11 mouse cellular contexts compared by ENCODE assay signal in genomic region chr17:15381869-15382660, GRCm38 (mm10). TPM values are rescaled to one million over a fixed set of nuclear protein-coding genes. Genes with fewer than 3 reads are reported as not detected.
DNase-seq lines count a peak whose midpoint lies in the region; ATAC-seq and TF ChIP-seq lines count a peak whose summit lies in the region.
"Had no signal": no experiment of that assay in that cellular context is flagged by ENCODE, and none has a peak within 500 bp of the region (broad histone marks: within the 10 kb centered on the region; RNA-seq: fewer than 3 reads in every experiment).

No protein-coding gene starts in this region.

- H3K9ac ChIP-seq in forebrain, embryonic 11.5 days (ENCODE audit: low read length) = peak overlapping the region; percentile 1; the same call in 1 of the 2 replicates
- no peak overlapping the region for H3K9ac ChIP-seq in forebrain, postnatal 0 days
- no peak overlapping the region for H3K9ac ChIP-seq in midbrain, embryonic 12.5 days (replicated peaks)
- H3K9ac ChIP-seq in midbrain, postnatal 0 days (replicated peaks; ENCODE audit: low read length, poor library complexity, severe bottlenecking) = no peak overlapping the region
- H3K9ac ChIP-seq in forebrain, embryonic 14.5 days (ENCODE audit: low read length) = no peak overlapping the region
- H3K9ac ChIP-seq in neural tube, embryonic 11.5 days (ENCODE audit: low read length) = no peak overlapping the region
- H3K9ac ChIP-seq: limb, embryonic 15.5 days had no signal

- no peak for DNase-seq in forebrain, embryonic 11.5 days (ENCODE audit: low spot score)
- DNase-seq in forebrain, postnatal 0 days = no peak
- DNase-seq in midbrain, postnatal 0 days (ENCODE audit: low spot score) = no peak
- peak; percentile 49 for DNase-seq in forebrain, embryonic 14.5 days (ENCODE audit: low spot score)
- DNase-seq in neural tube, embryonic 11.5 days (ENCODE audit: low spot score) = peak; percentile 62
- no peak for DNase-seq in spleen, adult 12 weeks (ENCODE audit: low spot score)
- DNase-seq in right cerebral cortex, postnatal 4 days = no peak
- DNase-seq: cerebellum, postnatal 36 days; kidney, adult 11 months had no signal

- H3K36me3 ChIP-seq in forebrain, embryonic 11.5 days (ENCODE audit: control insufficient read depth, insufficient read depth, low read length) = no peaks in the 10 kb centered on the region
- H3K36me3 ChIP-seq in forebrain, postnatal 0 days (ENCODE audit: insufficient read depth) = no peaks in the 10 kb centered on the region
- H3K36me3 ChIP-seq in midbrain, embryonic 12.5 days = no peaks in the 10 kb centered on the region
- no peaks in the 10 kb centered on the region for H3K36me3 ChIP-seq in midbrain, postnatal 0 days (ENCODE audit: insufficient read depth, low read length)
- H3K36me3 ChIP-seq in forebrain, embryonic 14.5 days (ENCODE audit: control insufficient read depth, insufficient read depth, low read length) = no peaks in the 10 kb centered on the region
- no peaks in the 10 kb centered on the region for H3K36me3 ChIP-seq in neural tube, embryonic 11.5 days (ENCODE audit: control insufficient read depth, insufficient read depth, low read length)
- H3K36me3 ChIP-seq: limb, embryonic 15.5 days had no signal

- peak overlapping the region; percentile 73; the same call in 1 of the 2 replicates for H3K4me2 ChIP-seq in forebrain, embryonic 11.5 days (ENCODE audit: low read depth, low read length, severe bottlenecking)
- no peak overlapping the region for H3K4me2 ChIP-seq in forebrain, postnatal 0 days (ENCODE audit: low read depth)
- H3K4me2 ChIP-seq in midbrain, embryonic 12.5 days (replicated peaks) = peak overlapping the region; percentile 83; the same call in 1 of the 2 replicates
- H3K4me2 ChIP-seq in midbrain, postnatal 0 days (ENCODE audit: low read depth, low read length, poor library complexity, severe bottlenecking) = no peak overlapping the region
- peak overlapping the region; percentile 86 for H3K4me2 ChIP-seq in forebrain, embryonic 14.5 days (ENCODE audit: low read length)
- H3K4me2 ChIP-seq in neural tube, embryonic 11.5 days (ENCODE audit: low read depth) = no peak overlapping the region

- H3K4me1 ChIP-seq in forebrain, embryonic 11.5 days (replicated peaks; ENCODE audit: control insufficient read depth, insufficient read depth, low read length) = peaks cover 44% of the 10 kb centered on the region
- H3K4me1 ChIP-seq in forebrain, postnatal 0 days (ENCODE audit: insufficient read depth) = peaks cover 9% of the 10 kb centered on the region; the same call in 1 of the 2 replicates
- peaks cover 57% of the 10 kb centered on the region for H3K4me1 ChIP-seq in midbrain, embryonic 12.5 days
- H3K4me1 ChIP-seq in midbrain, postnatal 0 days (ENCODE audit: insufficient read depth, low read length) = peaks cover 13% of the 10 kb centered on the region
- H3K4me1 ChIP-seq in forebrain, embryonic 14.5 days (ENCODE audit: control insufficient read depth, insufficient read depth, low read length) = peaks cover 29% of the 10 kb centered on the region
- peaks cover 36% of the 10 kb centered on the region for H3K4me1 ChIP-seq in neural tube, embryonic 11.5 days (ENCODE audit: control insufficient read depth, insufficient read depth, low read length)

- H3K9me3 ChIP-seq in forebrain, embryonic 11.5 days (ENCODE audit: control insufficient read depth, low read length) = no peaks in the 10 kb centered on the region
- no peaks in the 10 kb centered on the region for H3K9me3 ChIP-seq in forebrain, postnatal 0 days (ENCODE audit: low read length)
- no peaks in the 10 kb centered on the region for H3K9me3 ChIP-seq in midbrain, embryonic 12.5 days
- no peaks in the 10 kb centered on the region for H3K9me3 ChIP-seq in midbrain, postnatal 0 days (ENCODE audit: low read length)
- no peaks in the 10 kb centered on the region for H3K9me3 ChIP-seq in forebrain, embryonic 14.5 days (replicated peaks; ENCODE audit: control insufficient read depth, low read length)
- H3K9me3 ChIP-seq in neural tube, embryonic 11.5 days (ENCODE audit: control insufficient read depth, low read length) = no peaks in the 10 kb centered on the region
- H3K9me3 ChIP-seq: limb, embryonic 15.5 days had no signal

- 11% methylated on average over 7 of the region's 7 CpGs for WGBS in forebrain, embryonic 11.5 days
- 17% methylated on average over 7 of the region's 7 CpGs for WGBS in forebrain, postnatal 0 days
- WGBS in midbrain, embryonic 12.5 days = 8% methylated on average over 7 of the region's 7 CpGs
- 15% methylated on average over 7 of the region's 7 CpGs for WGBS in midbrain, postnatal 0 days
- WGBS in forebrain, embryonic 14.5 days = 7% methylated on average over 7 of the region's 7 CpGs
- WGBS in neural tube, embryonic 11.5 days = 26% methylated on average over 7 of the region's 7 CpGs

- H3K27ac ChIP-seq in forebrain, embryonic 11.5 days (ENCODE audit: low read depth, low read length) = peak overlapping the region; percentile 92; the same call in 1 of the 2 replicates
- no peak overlapping the region for H3K27ac ChIP-seq in forebrain, postnatal 0 days (ENCODE audit: low read depth, low read length)
- H3K27ac ChIP-seq in midbrain, embryonic 12.5 days (replicated peaks) = peak overlapping the region; percentile 89
- no peak overlapping the region for H3K27ac ChIP-seq in midbrain, postnatal 0 days (ENCODE audit: low read depth, low read length)
- H3K27ac ChIP-seq in forebrain, embryonic 14.5 days (ENCODE audit: low read depth, low read length) = no peak overlapping the region
- peak overlapping the region; percentile 86; the same call in 1 of the 2 replicates for H3K27ac ChIP-seq in neural tube, embryonic 11.5 days (ENCODE audit: low read depth, low read length)
- H3K27ac ChIP-seq: limb, embryonic 15.5 days had no signal

- no peaks in the 10 kb centered on the region for H3K27me3 ChIP-seq in forebrain, embryonic 11.5 days (ENCODE audit: control insufficient read depth, insufficient read depth, low read length)
- no peaks in the 10 kb centered on the region for H3K27me3 ChIP-seq in forebrain, postnatal 0 days (ENCODE audit: insufficient read depth, low read length)
- peaks cover 35% of the 10 kb centered on the region for H3K27me3 ChIP-seq in midbrain, embryonic 12.5 days
- 0 out of 2 replicates have a peak, but pooled peaks cover 7% of the 10 kb centered on the region for H3K27me3 ChIP-seq in midbrain, postnatal 0 days (ENCODE audit: insufficient read depth, low read length)
- no peaks in the 10 kb centered on the region for H3K27me3 ChIP-seq in forebrain, embryonic 14.5 days (replicated peaks; ENCODE audit: control insufficient read depth, insufficient read depth, low read length)
- H3K27me3 ChIP-seq in neural tube, embryonic 11.5 days (ENCODE audit: control insufficient read depth, insufficient read depth, low read length) = 0 out of 2 replicates have a peak, but pooled peaks cover 5% of the 10 kb centered on the region

- ATAC-seq in forebrain, embryonic 11.5 days (replicated peaks; ENCODE audit: low FRiP score) = 0 out of 2 replicates have a peak, but pooled peaks have one; percentile 1
- ATAC-seq in forebrain, postnatal 0 days = no peak
- ATAC-seq in midbrain, embryonic 12.5 days (ENCODE audit: low FRiP score, low read depth) = no peak
- ATAC-seq in midbrain, postnatal 0 days (ENCODE audit: low FRiP score) = no peak
- no peak for ATAC-seq in forebrain, embryonic 14.5 days
- ATAC-seq in neural tube, embryonic 11.5 days (ENCODE audit: insufficient read depth, low FRiP score, low TSS enrichment) = no peak

- TF ChIP-seq CTCF in forebrain, postnatal 0 days (IDR thresholded peaks at IDR 0.05; ENCODE audit: low read depth) = no peak
- TF ChIP-seq CTCF in midbrain, postnatal 0 days (IDR thresholded peaks at IDR 0.05) = no peak

- no peak overlapping the region for H3K4me3 ChIP-seq in forebrain, embryonic 11.5 days (ENCODE audit: low read depth, low read length)
- H3K4me3 ChIP-seq in forebrain, postnatal 0 days (ENCODE audit: low read depth, low read length) = no peak overlapping the region
- no peak overlapping the region for H3K4me3 ChIP-seq in midbrain, embryonic 12.5 days
- H3K4me3 ChIP-seq in midbrain, postnatal 0 days (ENCODE audit: low read depth, low read length) = no peak overlapping the region
- no peak overlapping the region for H3K4me3 ChIP-seq in forebrain, embryonic 14.5 days (ENCODE audit: low read depth, low read length)
- no peak overlapping the region for H3K4me3 ChIP-seq in neural tube, embryonic 11.5 days (ENCODE audit: low read depth, low read length)

RNA-seq across cellular contexts. Expression of gene Dll1, which starts 5.4 kb away (rescaled TPM):
- polyA plus RNA-seq in forebrain, embryonic 11.5 days (2014; fragmentation: Nextera tagmentation; extraction: Ambion mirVana) = 84.7 and 97.4 TPM in 2 replicates
- total RNA-seq in forebrain, postnatal 0 days (2014; rRNA removed) = 23.5 and 31.9 TPM in 2 replicates
- 9.9 and 12.3 TPM in 2 replicates for polyA plus RNA-seq in forebrain, postnatal 0 days (2015; fragmentation: Nextera tagmentation; extraction: Ambion mirVana)
- polyA plus RNA-seq in midbrain, embryonic 12.5 days (2016; fragmentation: Nextera tagmentation; extraction: Ambion mirVana) = 83.5 and 84.4 TPM in 2 replicates
- 20.9 and 42.7 TPM in 2 replicates for total RNA-seq in midbrain, postnatal 0 days (2014; rRNA removed)
- 10.2 and 11.6 TPM in 2 replicates for polyA plus RNA-seq in midbrain, postnatal 0 days (2015; fragmentation: Nextera tagmentation; extraction: Ambion mirVana)
- 24.3 and 29.4 TPM in 2 replicates for polyA plus RNA-seq in forebrain, embryonic 14.5 days (2014; fragmentation: Nextera tagmentation; extraction: Ambion mirVana)
- 57.7 and 64.2 TPM in 2 replicates for polyA plus RNA-seq in neural tube, embryonic 11.5 days (2014; fragmentation: Nextera tagmentation; extraction: Ambion mirVana)

RNA-seq across cellular contexts. Expression of gene Fam120b, which starts 13.9 kb away (rescaled TPM):
- polyA plus RNA-seq in forebrain, embryonic 11.5 days (2014; fragmentation: Nextera tagmentation; extraction: Ambion mirVana) = 32.7 and 33.6 TPM in 2 replicates
- 41.0 and 43.8 TPM in 2 replicates for total RNA-seq in forebrain, postnatal 0 days (2014; rRNA removed)
- polyA plus RNA-seq in forebrain, postnatal 0 days (2015; fragmentation: Nextera tagmentation; extraction: Ambion mirVana) = 29.3 and 36.3 TPM in 2 replicates
- polyA plus RNA-seq in midbrain, embryonic 12.5 days (2016; fragmentation: Nextera tagmentation; extraction: Ambion mirVana) = 40.4 and 44.3 TPM in 2 replicates
- 40.6 TPM in 2 replicates for total RNA-seq in midbrain, postnatal 0 days (2014; rRNA removed)
- polyA plus RNA-seq in midbrain, postnatal 0 days (2015; fragmentation: Nextera tagmentation; extraction: Ambion mirVana) = 35.8 and 37.0 TPM in 2 replicates
- polyA plus RNA-seq in forebrain, embryonic 14.5 days (2014; fragmentation: Nextera tagmentation; extraction: Ambion mirVana) = 36.0 and 45.3 TPM in 2 replicates
- 36.6 and 37.2 TPM in 2 replicates for polyA plus RNA-seq in neural tube, embryonic 11.5 days (2014; fragmentation: Nextera tagmentation; extraction: Ambion mirVana)

Comparison
In these comparisons a context has a peak if more than half of its experiments do, and no peak if none do; other contexts are left out.
1. DNase-seq: peak in forebrain, embryonic 14.5 days (single experiment) and neural tube, embryonic 11.5 days (single experiment); none in forebrain, embryonic 11.5 days (single experiment), forebrain, postnatal 0 days (single experiment), midbrain, postnatal 0 days (single experiment), spleen, adult 12 weeks (single experiment) and right cerebral cortex, postnatal 4 days (single experiment).
2. H3K27ac ChIP-seq: peak in forebrain, embryonic 11.5 days (single experiment), midbrain, embryonic 12.5 days (single experiment) and neural tube, embryonic 11.5 days (single experiment); none in forebrain, postnatal 0 days (single experiment), midbrain, postnatal 0 days (single experiment) and forebrain, embryonic 14.5 days (single experiment).
3. H3K4me2 ChIP-seq: peak in forebrain, embryonic 11.5 days (single experiment), midbrain, embryonic 12.5 days (single experiment) and forebrain, embryonic 14.5 days (single experiment); none in forebrain, postnatal 0 days (single experiment), midbrain, postnatal 0 days (single experiment) and neural tube, embryonic 11.5 days (single experiment).